In the genomic region with DNA sequence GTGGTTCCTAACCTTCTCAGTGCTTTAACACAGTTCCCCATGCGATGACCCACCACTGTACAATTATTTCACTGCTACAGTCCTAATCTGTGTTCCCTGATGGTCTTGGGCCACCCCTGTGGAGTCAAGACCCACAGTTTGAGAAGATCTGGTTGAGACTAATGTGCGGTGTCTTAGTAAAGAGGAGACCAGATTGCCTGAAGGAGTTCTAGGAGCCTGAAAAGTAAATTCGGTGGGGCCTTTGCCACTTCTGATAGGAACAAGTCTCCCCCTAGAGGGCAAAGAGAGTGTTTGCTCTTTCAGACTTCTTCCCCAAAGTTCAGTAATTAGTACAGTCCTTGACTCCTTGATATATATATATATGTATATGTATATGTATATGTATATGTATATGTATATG, we compare ENCODE assay signal across 9 mouse cellular contexts. TPM values are rescaled to one million over a fixed set of nuclear protein-coding genes. Genes with fewer than 3 reads are reported as not detected.
DNase-seq lines count a peak whose midpoint lies in the region; ATAC-seq lines count a peak whose summit lies in the region.
"Had no signal": no experiment of that assay in that cellular context is flagged by ENCODE, and none has a peak within 500 bp of the region (broad histone marks: within the 10 kb centered on the region; RNA-seq: fewer than 3 reads in every experiment).

No protein-coding gene starts in this region.

- WGBS in hindbrain, embryonic 11.5 days = 43% methylated on average over 3 of the region's 3 CpGs
- 31% methylated on average over 3 of the region's 3 CpGs for WGBS in hindbrain, embryonic 12.5 days
- WGBS in neural tube, embryonic 11.5 days = 31% methylated on average over 3 of the region's 3 CpGs
- 36% methylated on average over 3 of the region's 3 CpGs for WGBS in forebrain, embryonic 15.5 days

- peak; percentile 54 for DNase-seq in hindbrain, embryonic 11.5 days (ENCODE audit: low spot score)
- DNase-seq in A20 (ENCODE audit: low read depth, low spot score) = peak; percentile 64
- DNase-seq in MEL-GATA-1-ER (ENCODE audit: extremely low read depth, low read depth) = peak; percentile 68
- DNase-seq in forelimb bud, embryonic 11.5 days (ENCODE audit: low read depth, low spot score) = peak; percentile 54
- DNase-seq in neural tube, embryonic 11.5 days (ENCODE audit: low spot score) = peak; percentile 54
- DNase-seq in gastrocnemius, postnatal 10 days = no peak

- no peaks in the 10 kb centered on the region for H3K27me3 ChIP-seq in hindbrain, embryonic 11.5 days (ENCODE audit: control insufficient read depth, insufficient read depth, low read length)
- no peaks in the 10 kb centered on the region for H3K27me3 ChIP-seq in hindbrain, embryonic 12.5 days
- no peaks in the 10 kb centered on the region for H3K27me3 ChIP-seq in neural tube, embryonic 11.5 days (ENCODE audit: control insufficient read depth, insufficient read depth, low read length)
- H3K27me3 ChIP-seq in forebrain, embryonic 15.5 days = no peaks in the 10 kb centered on the region
- H3K27me3 ChIP-seq: neural tube, embryonic 13.5 days had no signal

- no peaks in the 10 kb centered on the region for H3K36me3 ChIP-seq in hindbrain, embryonic 11.5 days (ENCODE audit: control insufficient read depth, insufficient read depth, low read length)
- H3K36me3 ChIP-seq in hindbrain, embryonic 12.5 days = no peaks in the 10 kb centered on the region
- no peaks in the 10 kb centered on the region for H3K36me3 ChIP-seq in neural tube, embryonic 11.5 days (ENCODE audit: control insufficient read depth, insufficient read depth, low read length)
- no peaks in the 10 kb centered on the region for H3K36me3 ChIP-seq in forebrain, embryonic 15.5 days
- H3K36me3 ChIP-seq: neural tube, embryonic 13.5 days had no signal

- H3K27ac ChIP-seq in hindbrain, embryonic 11.5 days (ENCODE audit: low read depth, low read length) = no peak overlapping the region
- H3K27ac ChIP-seq in hindbrain, embryonic 12.5 days = no peak overlapping the region
- H3K27ac ChIP-seq in neural tube, embryonic 11.5 days (ENCODE audit: low read depth, low read length) = no peak overlapping the region
- no peak overlapping the region for H3K27ac ChIP-seq in forebrain, embryonic 15.5 days (replicated peaks)
- H3K27ac ChIP-seq: neural tube, embryonic 13.5 days had no signal

- H3K4me2 ChIP-seq in hindbrain, embryonic 11.5 days (replicated peaks; ENCODE audit: low read depth, low read length) = no peak overlapping the region
- H3K4me2 ChIP-seq in hindbrain, embryonic 12.5 days (replicated peaks) = no peak overlapping the region
- no peak overlapping the region for H3K4me2 ChIP-seq in neural tube, embryonic 11.5 days (ENCODE audit: low read depth)
- H3K4me2 ChIP-seq in forebrain, embryonic 15.5 days (replicated peaks) = no peak overlapping the region
- H3K4me2 ChIP-seq: neural tube, embryonic 13.5 days had no signal

- no peak for ATAC-seq in hindbrain, embryonic 11.5 days (ENCODE audit: low FRiP score)
- no peak for ATAC-seq in hindbrain, embryonic 12.5 days (ENCODE audit: low FRiP score)
- no peak for ATAC-seq in neural tube, embryonic 11.5 days (ENCODE audit: insufficient read depth, low FRiP score, low TSS enrichment)
- ATAC-seq in forebrain, embryonic 15.5 days (replicated peaks) = no peak

- no peak overlapping the region for H3K4me3 ChIP-seq in hindbrain, embryonic 11.5 days (ENCODE audit: low read depth, low read length)
- no peak overlapping the region for H3K4me3 ChIP-seq in hindbrain, embryonic 12.5 days
- no peak overlapping the region for H3K4me3 ChIP-seq in neural tube, embryonic 11.5 days (ENCODE audit: low read depth, low read length)
- H3K4me3 ChIP-seq in forebrain, embryonic 15.5 days = no peak overlapping the region
- H3K4me3 ChIP-seq: neural tube, embryonic 13.5 days had no signal

- H3K9me3 ChIP-seq in hindbrain, embryonic 11.5 days (ENCODE audit: control insufficient read depth, low read length) = no peaks in the 10 kb centered on the region
- no peaks in the 10 kb centered on the region for H3K9me3 ChIP-seq in hindbrain, embryonic 12.5 days (replicated peaks)
- no peaks in the 10 kb centered on the region for H3K9me3 ChIP-seq in neural tube, embryonic 11.5 days (ENCODE audit: control insufficient read depth, low read length)
- no peaks in the 10 kb centered on the region for H3K9me3 ChIP-seq in forebrain, embryonic 15.5 days
- H3K9me3 ChIP-seq: neural tube, embryonic 13.5 days had no signal

- no peaks in the 10 kb centered on the region for H3K4me1 ChIP-seq in hindbrain, embryonic 11.5 days (replicated peaks; ENCODE audit: control insufficient read depth, insufficient read depth, low read length)
- H3K4me1 ChIP-seq in hindbrain, embryonic 12.5 days = no peaks in the 10 kb centered on the region
- H3K4me1 ChIP-seq in neural tube, embryonic 11.5 days (ENCODE audit: control insufficient read depth, insufficient read depth, low read length) = no peaks in the 10 kb centered on the region
- H3K4me1 ChIP-seq in forebrain, embryonic 15.5 days = no peaks in the 10 kb centered on the region
- H3K4me1 ChIP-seq: neural tube, embryonic 13.5 days had no signal

- no peak overlapping the region for H3K9ac ChIP-seq in hindbrain, embryonic 11.5 days (ENCODE audit: low read depth, low read length)
- no peak overlapping the region for H3K9ac ChIP-seq in hindbrain, embryonic 12.5 days
- H3K9ac ChIP-seq in neural tube, embryonic 11.5 days (ENCODE audit: low read length) = no peak overlapping the region
- no peak overlapping the region for H3K9ac ChIP-seq in forebrain, embryonic 15.5 days (replicated peaks)
- H3K9ac ChIP-seq: neural tube, embryonic 13.5 days had no signal

RNA-seq across cellular contexts. Expression of a gene that starts 11.8 kb away (rescaled TPM):
- 47.6 and 53.2 TPM in 2 replicates for polyA plus RNA-seq in hindbrain, embryonic 11.5 days (2014; fragmentation: Nextera tagmentation; extraction: Ambion mirVana)
- 45.1 and 49.3 TPM in 2 replicates for polyA plus RNA-seq in hindbrain, embryonic 12.5 days (2016; fragmentation: Nextera tagmentation; extraction: Ambion mirVana)
- 50.7 and 58.1 TPM in 2 replicates for polyA plus RNA-seq in neural tube, embryonic 11.5 days (2014; fragmentation: Nextera tagmentation; extraction: Ambion mirVana)
- total RNA-seq in gastrocnemius, postnatal 10 days (2021) = 100 to 1,000 TPM; 137 to 157 TPM
- 45.0 and 45.1 TPM in 2 replicates for polyA plus RNA-seq in forebrain, embryonic 15.5 days (2015; fragmentation: Nextera tagmentation; extraction: Ambion mirVana)

RNA-seq across cellular contexts. Expression of a gene that starts 13.3 kb away (rescaled TPM):
- polyA plus RNA-seq in hindbrain, embryonic 11.5 days (2014; fragmentation: Nextera tagmentation; extraction: Ambion mirVana) = 13.3 and 15.9 TPM in 2 replicates
- polyA plus RNA-seq in hindbrain, embryonic 12.5 days (2016; fragmentation: Nextera tagmentation; extraction: Ambion mirVana) = 24.7 and 26.7 TPM in 2 replicates
- polyA plus RNA-seq in neural tube, embryonic 11.5 days (2014; fragmentation: Nextera tagmentation; extraction: Ambion mirVana) = 10.3 and 12.2 TPM in 2 replicates
- total RNA-seq in gastrocnemius, postnatal 10 days (2021) = not detected
- polyA plus RNA-seq in forebrain, embryonic 15.5 days (2015; fragmentation: Nextera tagmentation; extraction: Ambion mirVana) = 31.2 and 39.1 TPM in 2 replicates

RNA-seq across cellular contexts. Expression of a gene that starts 41.7 kb away (rescaled TPM):
- polyA plus RNA-seq in hindbrain, embryonic 11.5 days (2014; fragmentation: Nextera tagmentation; extraction: Ambion mirVana) = not detected in 2 replicates
- not detected in 2 replicates for polyA plus RNA-seq in hindbrain, embryonic 12.5 days (2016; fragmentation: Nextera tagmentation; extraction: Ambion mirVana)
- not detected in 2 replicates for polyA plus RNA-seq in neural tube, embryonic 11.5 days (2014; fragmentation: Nextera tagmentation; extraction: Ambion mirVana)
- not detected for total RNA-seq in gastrocnemius, postnatal 10 days (2021)
- polyA plus RNA-seq in forebrain, embryonic 15.5 days (2015; fragmentation: Nextera tagmentation; extraction: Ambion mirVana) = not detected in 2 replicates
- polyA plus RNA-seq: neural tube, embryonic 13.5 days had no signal
